Mouse (Mus musculus) embryonic fibroblast, embryonic 13.5 days (primary cell): ENCODE results near the gene Acot7.

Experiments used
- CTCF ChIP-seq: IDR thresholded peaks from 2 replicates; pipeline ENCODE4 v1.5.1; 2011; ENCODE audit warnings: mild to moderate bottlenecking, control low read depth, low read length, moderate library complexity, borderline replicate concordance; ENCODE audit not compliant: insufficient read depth
- POLR2A ChIP-seq: IDR thresholded peaks from 2 replicates; pipeline ENCODE4 v1.6.1; 2011; ENCODE audit warnings: low read depth, mild to moderate bottlenecking, control low read depth, low read length, moderate library complexity

- no peak for TF ChIP-seq POLR2A
- TF ChIP-seq CTCF: no peak
Observed at GRCm38 (mm10) chr4:152204663-152205062, 26.7 kb downstream of the Acot7 start.
